Mouse (Mus musculus): Measurements from ENCODE around the gene Kcnma1. TPM values are rescaled to one million over a fixed set of nuclear protein-coding genes. Genes with fewer than 3 reads are reported as not detected.

Kcnma1 gene
- polyA plus RNA-seq, 1 experiment from 2014 or later = 17.2 TPM

- no peaks in the 10 kb centered on the region for H3K27me3 ChIP-seq (replicated peaks; ENCODE audit: control insufficient read depth, insufficient read depth, low read length)
- ATAC-seq = no peak
- H3K36me3 ChIP-seq (ENCODE audit: control insufficient read depth, insufficient read depth, low read length) = no peaks in the 10 kb centered on the region
- 90% methylated on average over 5 of the region's 5 CpGs for WGBS
- no peak overlapping the region for H3K4me3 ChIP-seq (ENCODE audit: low read length)
- H3K4me1 ChIP-seq (ENCODE audit: control insufficient read depth, insufficient read depth, low read depth, low read length) = peaks cover 6% of the 10 kb centered on the region
- no peak overlapping the region for H3K9ac ChIP-seq (ENCODE audit: low read depth, low read length)
- H3K27ac ChIP-seq (ENCODE audit: low read depth, low read length) = no peak overlapping the region
- H3K4me2 ChIP-seq (ENCODE audit: low read length) = no peak overlapping the region
- H3K9me3 ChIP-seq (ENCODE audit: control insufficient read depth, low read length) = no peaks in the 10 kb centered on the region
These were observed 116.5 kb downstream of the Kcnma1 start for GRCm38 (mm10) chr14:23897815-23898214.

GRCm38 (mm10) chr14:23896036-23896435, 118.3 kb downstream of the Kcnma1 start:
- H3K9ac ChIP-seq (ENCODE audit: low read depth, low read length) = no peak overlapping the region
- no peaks in the 10 kb centered on the region for H3K9me3 ChIP-seq (ENCODE audit: control insufficient read depth, low read length)
- WGBS = 50% methylated on average over 3 of the region's 3 CpGs
- H3K4me3 ChIP-seq (ENCODE audit: low read length) = no peak overlapping the region
- H3K27ac ChIP-seq (ENCODE audit: low read depth, low read length) = no peak overlapping the region
- H3K4me2 ChIP-seq (ENCODE audit: low read length) = no peak overlapping the region
- H3K4me1 ChIP-seq (ENCODE audit: control insufficient read depth, insufficient read depth, low read depth, low read length) = no peaks in the 10 kb centered on the region; the same call in 1 of the 2 replicates
- no peaks in the 10 kb centered on the region for H3K27me3 ChIP-seq (replicated peaks; ENCODE audit: control insufficient read depth, insufficient read depth, low read length)
- no peak for ATAC-seq
- H3K36me3 ChIP-seq (ENCODE audit: control insufficient read depth, insufficient read depth, low read length) = no peaks in the 10 kb centered on the region

GRCm38 (mm10) chr14:23886112-23886511, 128.2 kb downstream of the Kcnma1 start:
- H3K9me3 ChIP-seq (ENCODE audit: control insufficient read depth, low read length) = no peaks in the 10 kb centered on the region
- no peak overlapping the region for H3K4me3 ChIP-seq (ENCODE audit: low read length)
- H3K9ac ChIP-seq (ENCODE audit: low read depth, low read length) = no peak overlapping the region
- no peaks in the 10 kb centered on the region for H3K27me3 ChIP-seq (replicated peaks; ENCODE audit: control insufficient read depth, insufficient read depth, low read length)
- whole genome bisulfite sequencing = 84% methylated on average over 4 of the region's 4 CpGs
- no peaks in the 10 kb centered on the region for H3K4me1 ChIP-seq (ENCODE audit: control insufficient read depth, insufficient read depth, low read depth, low read length)
- no peak for ATAC-seq
- H3K36me3 ChIP-seq (ENCODE audit: control insufficient read depth, insufficient read depth, low read length) = no peaks in the 10 kb centered on the region
- no peak overlapping the region for H3K4me2 ChIP-seq (ENCODE audit: low read length)
- no peak overlapping the region for H3K27ac ChIP-seq (ENCODE audit: low read depth, low read length)

- Histone ChIP-seq H3K4me2 (ENCODE audit: low read length) (no peak overlapping the region), H3K27ac (ENCODE audit: low read depth, low read length) (no peak overlapping the region), H3K27me3 (replicated peaks; ENCODE audit: control insufficient read depth, insufficient read depth, low read length) (no peaks in the 10 kb centered on the region), H3K4me3 (ENCODE audit: low read length) (no peak overlapping the region), H3K36me3 (ENCODE audit: control insufficient read depth, insufficient read depth, low read length) (no peaks in the 10 kb centered on the region), H3K4me1 (ENCODE audit: control insufficient read depth, insufficient read depth, low read depth, low read length) (no peaks in the 10 kb centered on the region), H3K9me3 (ENCODE audit: control insufficient read depth, low read length) (no peaks in the 10 kb centered on the region), H3K9ac (ENCODE audit: low read depth, low read length) (no peak overlapping the region)
- peak; percentile 45; the same call in 1 of the 2 replicates for ATAC-seq
- 60% methylated on average over 6 of the region's 6 CpGs for WGBS
These were observed 128.8 kb downstream of the Kcnma1 start for GRCm38 (mm10) chr14:23885539-23885938.

GRCm38 (mm10) chr14:23885071-23885470, 129.2 kb downstream of the Kcnma1 start:
- H3K9ac ChIP-seq (ENCODE audit: low read depth, low read length) = no peak overlapping the region
- ATAC-seq = no peak
- 95% methylated on average over 4 of the region's 4 CpGs for WGBS
- no peak overlapping the region for H3K4me3 ChIP-seq (ENCODE audit: low read length)
- H3K4me1 ChIP-seq (ENCODE audit: control insufficient read depth, insufficient read depth, low read depth, low read length) = no peaks in the 10 kb centered on the region
- no peaks in the 10 kb centered on the region for H3K9me3 ChIP-seq (ENCODE audit: control insufficient read depth, low read length)
- no peaks in the 10 kb centered on the region for H3K36me3 ChIP-seq (ENCODE audit: control insufficient read depth, insufficient read depth, low read length)
- H3K27me3 ChIP-seq (replicated peaks; ENCODE audit: control insufficient read depth, insufficient read depth, low read length) = no peaks in the 10 kb centered on the region
- no peak overlapping the region for H3K4me2 ChIP-seq (ENCODE audit: low read length)
- H3K27ac ChIP-seq (ENCODE audit: low read depth, low read length) = no peak overlapping the region

- Histone ChIP-seq H3K4me3 (ENCODE audit: low read length) (no peak overlapping the region), H3K4me1 (ENCODE audit: control insufficient read depth, insufficient read depth, low read depth, low read length) (no peaks in the 10 kb centered on the region), H3K27ac (ENCODE audit: low read depth, low read length) (no peak overlapping the region), H3K36me3 (ENCODE audit: control insufficient read depth, insufficient read depth, low read length) (no peaks in the 10 kb centered on the region), H3K4me2 (ENCODE audit: low read length) (no peak overlapping the region), H3K9me3 (ENCODE audit: control insufficient read depth, low read length) (no peaks in the 10 kb centered on the region), H3K27me3 (replicated peaks; ENCODE audit: control insufficient read depth, insufficient read depth, low read length) (no peaks in the 10 kb centered on the region), H3K9ac (ENCODE audit: low read depth, low read length) (no peak overlapping the region)
- WGBS = 85% methylated on average over 1 of the region's 1 CpGs
- no peak for ATAC-seq
These were observed 132.3 kb downstream of the Kcnma1 start for GRCm38 (mm10) chr14:23882001-23882400.

GRCm38 (mm10) chr14:23879331-23879730, 135.0 kb downstream of the Kcnma1 start:
- Histone ChIP-seq H3K9me3 (ENCODE audit: control insufficient read depth, low read length) (no peaks in the 10 kb centered on the region), H3K27ac (ENCODE audit: low read depth, low read length) (no peak overlapping the region), H3K36me3 (ENCODE audit: control insufficient read depth, insufficient read depth, low read length) (no peaks in the 10 kb centered on the region), H3K9ac (ENCODE audit: low read depth, low read length) (no peak overlapping the region), H3K27me3 (replicated peaks; ENCODE audit: control insufficient read depth, insufficient read depth, low read length) (no peaks in the 10 kb centered on the region), H3K4me1 (ENCODE audit: control insufficient read depth, insufficient read depth, low read depth, low read length) (no peaks in the 10 kb centered on the region), H3K4me3 (ENCODE audit: low read length) (no peak overlapping the region), H3K4me2 (ENCODE audit: low read length) (no peak overlapping the region)
- WGBS = 90% methylated on average over 3 of the region's 3 CpGs
- no peak for ATAC-seq

GRCm38 (mm10) chr14:23877561-23877960, 136.7 kb downstream of the Kcnma1 start:
- Histone ChIP-seq H3K27me3 (replicated peaks; ENCODE audit: control insufficient read depth, insufficient read depth, low read length) (no peaks in the 10 kb centered on the region), H3K9me3 (ENCODE audit: control insufficient read depth, low read length) (no peaks in the 10 kb centered on the region), H3K9ac (ENCODE audit: low read depth, low read length) (no peak overlapping the region), H3K4me2 (ENCODE audit: low read length) (no peak overlapping the region), H3K4me1 (ENCODE audit: control insufficient read depth, insufficient read depth, low read depth, low read length) (no peaks in the 10 kb centered on the region), H3K27ac (ENCODE audit: low read depth, low read length) (no peak overlapping the region), H3K36me3 (ENCODE audit: control insufficient read depth, insufficient read depth, low read length) (no peaks in the 10 kb centered on the region), H3K4me3 (ENCODE audit: low read length) (no peak overlapping the region)
- WGBS = 87% methylated on average over 5 of the region's 5 CpGs
- no peak for ATAC-seq

GRCm38 (mm10) chr14:23874545-23874944, 139.7 kb downstream of the Kcnma1 start:
- WGBS = 96% methylated on average over 2 of the region's 2 CpGs
- no peak for ATAC-seq
- Histone ChIP-seq H3K27me3 (replicated peaks; ENCODE audit: control insufficient read depth, insufficient read depth, low read length) (no peaks in the 10 kb centered on the region), H3K36me3 (ENCODE audit: control insufficient read depth, insufficient read depth, low read length) (no peaks in the 10 kb centered on the region), H3K9me3 (ENCODE audit: control insufficient read depth, low read length) (no peaks in the 10 kb centered on the region), H3K4me2 (ENCODE audit: low read length) (no peak overlapping the region), H3K9ac (ENCODE audit: low read depth, low read length) (no peak overlapping the region), H3K4me1 (ENCODE audit: control insufficient read depth, insufficient read depth, low read depth, low read length) (no peaks in the 10 kb centered on the region), H3K27ac (ENCODE audit: low read depth, low read length) (no peak overlapping the region), H3K4me3 (ENCODE audit: low read length) (no peak overlapping the region)

- no peaks in the 10 kb centered on the region for H3K27me3 ChIP-seq (replicated peaks; ENCODE audit: control insufficient read depth, insufficient read depth, low read length)
These were observed 157.3 kb downstream of the Kcnma1 start for GRCm38 (mm10) chr14:23857034-23857433.

More at GRCm38 (mm10) chr14:23857034-23857433, 157.3 kb downstream of the Kcnma1 start:
- Histone ChIP-seq H3K9me3 (ENCODE audit: control insufficient read depth, low read length) (no peaks in the 10 kb centered on the region), H3K4me3 (ENCODE audit: low read length) (no peak overlapping the region), H3K4me2 (ENCODE audit: low read length) (no peak overlapping the region), H3K4me1 (ENCODE audit: control insufficient read depth, insufficient read depth, low read depth, low read length) (no peaks in the 10 kb centered on the region; the same call in 1 of the 2 replicates), H3K36me3 (ENCODE audit: control insufficient read depth, insufficient read depth, low read length) (no peaks in the 10 kb centered on the region), H3K27ac (ENCODE audit: low read depth, low read length) (no peak overlapping the region), H3K9ac (ENCODE audit: low read depth, low read length) (no peak overlapping the region)
- 63% methylated on average over 4 of the region's 4 CpGs for WGBS
- ATAC-seq = no peak

Data from hindbrain, embryonic 16.5 days (tissue).